Mouse (Mus musculus): ENCODE results near the gene 4930452B06Rik. TPM values are rescaled to one million over a fixed set of nuclear protein-coding genes. Genes with fewer than 3 reads are reported as not detected.

Gene 4930452B06Rik
- total and polyA plus RNA-seq, 3 experiments: not detected

GRCm38 (mm10) chr14:8494260-8494659 is 171.8 kb downstream of the 4930452B06Rik start:
- no peak for TF ChIP-seq USF2 (conservative IDR thresholded peaks at IDR 0.05; ENCODE audit: low read depth, low read length)
- TF ChIP-seq HCFC1 (IDR thresholded peaks at IDR 0.05; ENCODE audit: low read depth, low read length): no peak
- TF ChIP-seq NELFE (IDR thresholded peaks at IDR 0.05; ENCODE audit: low read depth, low read length): no peak
- no peak for TF ChIP-seq BHLHE40 (IDR thresholded peaks at IDR 0.05; ENCODE audit: low read depth, low read length)
- TF ChIP-seq PAX5 (IDR thresholded peaks at IDR 0.05; ENCODE audit: low read length): no peak
- TF ChIP-seq EP300 (IDR thresholded peaks at IDR 0.05; ENCODE audit: low read length): no peak
- TF ChIP-seq RCOR1 (conservative IDR thresholded peaks at IDR 0.05; ENCODE audit: low read depth, low read length): no peak
- no peak for TF ChIP-seq USF1 (IDR thresholded peaks at IDR 0.05; ENCODE audit: low read depth, low read length)
- no peak for TF ChIP-seq POLR2AphosphoS2 (IDR thresholded peaks at IDR 0.05; ENCODE audit: low read depth, low read length)
- dilution Hi-C loops (cut with MboI; ENCODE audit: extremely low pct_ligation_motif_present, extremely low pct_unique_long_range_greater_than_20kb, low sequenced_read_pairs) (no loop called here), in situ Hi-C loops (cut with MboI; ENCODE audit: low pct_ligation_motif_present, low pct_unique_long_range_greater_than_20kb, low sequenced_read_pairs) (no loop called here)
- Histone ChIP-seq H3K4me2 (ENCODE audit: insufficient read depth, low read depth, poor library complexity, severe bottlenecking) (no peak overlapping the region), H3K4me1 (ENCODE audit: control insufficient read depth in 1 of 2, insufficient read depth in 2 of 2) (no peaks in the 10 kb centered on the region), H3K79me2 (replicated peaks; ENCODE audit: control insufficient read depth, extremely low read depth, insufficient read depth, poor library complexity, severe bottlenecking) (no peaks in the 10 kb centered on the region), H3K9me3 (replicated peaks; ENCODE audit: low read length) (no peaks in the 10 kb centered on the region), H3K4me3 (replicated peaks in 1 of 3; ENCODE audit: low read depth in 2 of 3, low read length in 2 of 3, poor library complexity in 1 of 3) (no peak overlapping the region), H3K36me3 (replicated peaks in 1 of 2; ENCODE audit: control insufficient read depth in 1 of 2, insufficient read depth in 1 of 2, low read length in 1 of 2) (no peaks in the 10 kb centered on the region), H3K27ac (ENCODE audit: insufficient read depth, low read depth) (no peak overlapping the region), H3K9ac (ENCODE audit: insufficient read depth, low read depth) (no peak overlapping the region), H3K27me3 (replicated peaks) (no peaks in the 10 kb centered on the region)
- no peak for DNase-seq (ENCODE audit: extremely low read depth)

GRCm38 (mm10) chr14:8478098-8478497 is 187.9 kb downstream of the 4930452B06Rik start:
- TF ChIP-seq ZNF384 (IDR thresholded peaks at IDR 0.05; ENCODE audit: low read depth, low read length) (no peak), NELFE (IDR thresholded peaks at IDR 0.05; ENCODE audit: low read depth, low read length) (no peak), KAT2A (IDR thresholded peaks at IDR 0.05; ENCODE audit: insufficient replicate concordance, low read length) (no peak), MXI1 (IDR thresholded peaks at IDR 0.05; ENCODE audit: low read depth, low read length) (no peak), IRF4 (IDR thresholded peaks at IDR 0.05; ENCODE audit: low read depth, low read length) (no peak), POLR2AphosphoS2 (IDR thresholded peaks at IDR 0.05; ENCODE audit: low read depth, low read length) (no peak), CHD2 (IDR thresholded peaks at IDR 0.05; ENCODE audit: low read length) (no peak), E2F4 (IDR thresholded peaks at IDR 0.05; ENCODE audit: insufficient replicate concordance, low read depth, low read length) (no peak), MAZ (IDR thresholded peaks at IDR 0.05; ENCODE audit: low read depth, low read length) (no peak), ZKSCAN1 (IDR thresholded peaks at IDR 0.05; ENCODE audit: borderline replicate concordance, low read depth, low read length) (no peak), USF2 (conservative IDR thresholded peaks at IDR 0.05; ENCODE audit: low read depth, low read length) (no peak), ZMIZ1 (IDR thresholded peaks at IDR 0.05; ENCODE audit: low read depth, low read length) (no peak), SIN3A (IDR thresholded peaks at IDR 0.05; ENCODE audit: low read length) (no peak), ELF1 (IDR thresholded peaks at IDR 0.05; ENCODE audit: low read depth, low read length) (no peak), JUN (IDR thresholded peaks at IDR 0.05; ENCODE audit: insufficient read depth, low read depth, low read length) (no peak), TBP (conservative IDR thresholded peaks at IDR 0.05; ENCODE audit: low read depth, low read length) (no peak), UBTF (IDR thresholded peaks at IDR 0.05; ENCODE audit: low read depth, low read length) (no peak), JUND (conservative IDR thresholded peaks at IDR 0.05; ENCODE audit: low read depth, low read length) (no peak), NRF1 (IDR thresholded peaks at IDR 0.05; ENCODE audit: low read depth, low read length) (no peak), ZC3H11A (IDR thresholded peaks at IDR 0.05; ENCODE audit: low read depth, low read length) (no peak)
- no peaks in the 10 kb centered on the region for H3K4me1 ChIP-seq (ENCODE audit: control insufficient read depth in 1 of 2, insufficient read depth in 2 of 2)
- H3K9ac ChIP-seq (ENCODE audit: insufficient read depth, low read depth): no peak overlapping the region
- H3K9me3 ChIP-seq (replicated peaks; ENCODE audit: low read length): no peaks in the 10 kb centered on the region
- in situ Hi-C loops (cut with MboI; ENCODE audit: low pct_ligation_motif_present, low pct_unique_long_range_greater_than_20kb, low sequenced_read_pairs) (no loop called here), dilution Hi-C loops (cut with MboI; ENCODE audit: extremely low pct_ligation_motif_present, extremely low pct_unique_long_range_greater_than_20kb, low sequenced_read_pairs) (no loop called here)
- no peaks in the 10 kb centered on the region for H3K79me2 ChIP-seq (replicated peaks; ENCODE audit: control insufficient read depth, extremely low read depth, insufficient read depth, poor library complexity, severe bottlenecking)
- no peak for DNase-seq (ENCODE audit: extremely low read depth)
- H3K4me3 ChIP-seq (replicated peaks in 1 of 3; ENCODE audit: low read depth in 2 of 3, low read length in 2 of 3, poor library complexity in 1 of 3): no peak overlapping the region
- H3K27me3 ChIP-seq (replicated peaks): no peaks in the 10 kb centered on the region
- H3K4me2 ChIP-seq (ENCODE audit: insufficient read depth, low read depth, poor library complexity, severe bottlenecking): no peak overlapping the region
- no peak overlapping the region for H3K27ac ChIP-seq (ENCODE audit: insufficient read depth, low read depth)
- H3K36me3 ChIP-seq (replicated peaks in 1 of 2; ENCODE audit: control insufficient read depth in 1 of 2, insufficient read depth in 1 of 2, low read length in 1 of 2): no peaks in the 10 kb centered on the region
